Mouse (Mus musculus): Measurements from ENCODE around the gene Rhox10. TPM values are rescaled to one million over a fixed set of nuclear protein-coding genes. Genes with fewer than 3 reads are reported as not detected.

Gene Rhox10
- polyA plus RNA-seq (2014; fragmentation: Illumina TruSeq; extraction: RNeasy Lipid Tissue Mini Kit (QIAGEN cat#74804); ENCODE audit: insufficient read depth, low read depth, low replicate concordance): not detected

GRCm38 (mm10) chrX:38066175-38066574, at the start of gene Rhox10:
TSS of gene Rhox10 (plus strand) at chrX:38066475.

GRCm38 (mm10) chrX:38018597-38018996, 47.7 kb upstream of the Rhox10 start, which contains the start of gene Btg1-ps1:
TSS of gene Btg1-ps1 (minus strand) at chrX:38018815.

GRCm38 (mm10) chrX:38043014-38043413, 23.3 kb upstream of the Rhox10 start, which contains the start of gene Btg1-ps2:
TSS of gene Btg1-ps2 (minus strand) at chrX:38043114.

GRCm38 (mm10) chrX:38085041-38085440, 18.8 kb downstream of the Rhox10 start, which contains the start of gene Rhox11:
TSS of gene Rhox11 (minus strand) at chrX:38085141.

GRCm38 (mm10) chrX:38110807-38111206, 44.5 kb downstream of the Rhox10 start, which contains the start of gene Rhox12:
TSS of gene Rhox12 (minus strand) at chrX:38110907.

GRCm38 (mm10) chrX:38120982-38121381, 54.7 kb downstream of the Rhox10 start, which contains the start of gene Rhox13:
TSS of gene Rhox13 (plus strand) at chrX:38121219.

Other genes with a start within 250 kb of the Rhox10 start
- not detected for gene Rhox6, start 239.6 kb upstream of the Rhox10 start, polyA plus RNA-seq (2014; fragmentation: Illumina TruSeq; extraction: RNeasy Lipid Tissue Mini Kit (QIAGEN cat#74804); ENCODE audit: insufficient read depth, low read depth, low replicate concordance)
- not detected for gene Rhox7a, start 234.8 kb upstream of the Rhox10 start, polyA plus RNA-seq (2014; fragmentation: Illumina TruSeq; extraction: RNeasy Lipid Tissue Mini Kit (QIAGEN cat#74804); ENCODE audit: insufficient read depth, low read depth, low replicate concordance)
- gene Rhox8, start 187.5 kb upstream of the Rhox10 start, polyA plus RNA-seq (2014; fragmentation: Illumina TruSeq; extraction: RNeasy Lipid Tissue Mini Kit (QIAGEN cat#74804); ENCODE audit: insufficient read depth, low read depth, low replicate concordance): not detected
- gene Rhox7b, start 169.2 kb upstream of the Rhox10 start, polyA plus RNA-seq (2014; fragmentation: Illumina TruSeq; extraction: RNeasy Lipid Tissue Mini Kit (QIAGEN cat#74804); ENCODE audit: insufficient read depth, low read depth, low replicate concordance): not detected
- gene Rhox9, start 164.7 kb upstream of the Rhox10 start, polyA plus RNA-seq (2014; fragmentation: Illumina TruSeq; extraction: RNeasy Lipid Tissue Mini Kit (QIAGEN cat#74804); ENCODE audit: insufficient read depth, low read depth, low replicate concordance): not detected
- not detected for gene Btg1-ps1, start 47.7 kb upstream of the Rhox10 start, polyA plus RNA-seq (2014; fragmentation: Illumina TruSeq; extraction: RNeasy Lipid Tissue Mini Kit (QIAGEN cat#74804); ENCODE audit: insufficient read depth, low read depth, low replicate concordance)
- gene Btg1-ps2, start 23.4 kb upstream of the Rhox10 start, polyA plus RNA-seq (2014; fragmentation: Illumina TruSeq; extraction: RNeasy Lipid Tissue Mini Kit (QIAGEN cat#74804); ENCODE audit: insufficient read depth, low read depth, low replicate concordance): not detected
- not detected for gene Rhox11, start 18.7 kb downstream of the Rhox10 start, polyA plus RNA-seq (2014; fragmentation: Illumina TruSeq; extraction: RNeasy Lipid Tissue Mini Kit (QIAGEN cat#74804); ENCODE audit: insufficient read depth, low read depth, low replicate concordance)
- not detected for gene Rhox12, start 44.4 kb downstream of the Rhox10 start, polyA plus RNA-seq (2014; fragmentation: Illumina TruSeq; extraction: RNeasy Lipid Tissue Mini Kit (QIAGEN cat#74804); ENCODE audit: insufficient read depth, low read depth, low replicate concordance)
- not detected for gene Rhox13, start 54.7 kb downstream of the Rhox10 start, polyA plus RNA-seq (2014; fragmentation: Illumina TruSeq; extraction: RNeasy Lipid Tissue Mini Kit (QIAGEN cat#74804); ENCODE audit: insufficient read depth, low read depth, low replicate concordance)
- gene Zbtb33, start 123.3 kb downstream of the Rhox10 start, polyA plus RNA-seq (2014; fragmentation: Illumina TruSeq; extraction: RNeasy Lipid Tissue Mini Kit (QIAGEN cat#74804); ENCODE audit: insufficient read depth, low read depth, low replicate concordance): 5.1 TPM
- 0.56 TPM for gene Tmem255a, start 186.0 kb downstream of the Rhox10 start, polyA plus RNA-seq (2014; fragmentation: Illumina TruSeq; extraction: RNeasy Lipid Tissue Mini Kit (QIAGEN cat#74804); ENCODE audit: insufficient read depth, low read depth, low replicate concordance)
- gene Atp1b4, start 249.7 kb downstream of the Rhox10 start, polyA plus RNA-seq (2014; fragmentation: Illumina TruSeq; extraction: RNeasy Lipid Tissue Mini Kit (QIAGEN cat#74804); ENCODE audit: insufficient read depth, low read depth, low replicate concordance): not detected

Measured in lung, adult 10 weeks (tissue).